Mouse (Mus musculus) lung, adult 2 months (tissue): ENCODE data around the gene Sh2d4b.

ENCODE experiments used
- CTCF ChIP-seq: fragments of 200-500 bp; IDR thresholded peaks from 2 replicates; pipeline ENCODE4 v1.5.1; 2011; ENCODE audit warnings: mild to moderate bottlenecking, low read length, control low read depth; ENCODE audit not compliant: insufficient read depth
- POLR2A ChIP-seq: fragments of 200-500 bp; IDR thresholded peaks from 2 replicates; pipeline ENCODE4 v1.6.1; 2011; ENCODE audit warnings: low read depth, mild to moderate bottlenecking, control low read depth, low read length, borderline replicate concordance; ENCODE audit errors: extremely low read depth

GRCm38 (mm10) chr14:40938380-40938987 is 45.4 kb upstream of the Sh2d4b start:
- TF ChIP-seq CTCF (no peak), POLR2A (no peak)
